Mouse (Mus musculus) CD4-positive helper T cell, adult 2 months (primary cell): ENCODE measurements around the gene Hspb9.

ENCODE experiments used
- DNase-seq: peaks from one replicate; pipeline ENCODE4 v3.0.0-alpha.2; 2012; ENCODE audit warnings: low read depth, missing footprints, low spot score

The Hspb9 gene

GRCm38 (mm10) chr11:100713735-100714533 lies at the start of gene Hspb9:
TSS of gene Hspb9 (plus strand) at chr11:100713850.
- peak; percentile 84 for DNase-seq

- DNase-seq = no peak
Observed at GRCm38 (mm10) chr11:100671049-100671448, 42.6 kb upstream of the Hspb9 start.

- DNase-seq = no peak
Observed at GRCm38 (mm10) chr11:100671956-100672355, 41.7 kb upstream of the Hspb9 start.

- no peak for DNase-seq
Observed at GRCm38 (mm10) chr11:100673169-100673568, 40.5 kb upstream of the Hspb9 start.

DNA sequence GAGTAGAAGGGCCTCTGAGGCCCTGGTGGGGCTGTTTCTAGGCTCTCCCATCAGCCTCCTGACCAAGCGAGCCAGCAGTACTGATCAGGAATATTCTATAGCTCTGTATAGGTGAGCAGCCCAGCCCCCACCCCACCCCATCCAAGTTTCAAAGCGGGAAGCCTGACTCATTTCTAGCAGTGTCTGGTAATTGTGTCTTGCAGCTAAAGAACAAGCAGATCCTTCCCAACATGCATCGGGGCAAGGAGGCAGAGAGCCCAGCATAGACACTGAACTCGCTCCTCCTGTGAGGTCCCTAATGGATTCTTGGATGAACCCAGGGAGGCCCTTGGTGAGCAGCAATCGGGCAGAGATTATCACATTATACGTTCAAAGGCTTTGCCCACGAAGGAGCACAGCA lies 35.8 kb upstream of the Hspb9 start:
- no peak for DNase-seq

GRCm38 (mm10) chr11:100681826-100682225 lies 31.8 kb upstream of the Hspb9 start:
- no peak for DNase-seq

GRCm38 (mm10) chr11:100682526-100682925 lies 31.1 kb upstream of the Hspb9 start:
- DNase-seq = no peak

DNA sequence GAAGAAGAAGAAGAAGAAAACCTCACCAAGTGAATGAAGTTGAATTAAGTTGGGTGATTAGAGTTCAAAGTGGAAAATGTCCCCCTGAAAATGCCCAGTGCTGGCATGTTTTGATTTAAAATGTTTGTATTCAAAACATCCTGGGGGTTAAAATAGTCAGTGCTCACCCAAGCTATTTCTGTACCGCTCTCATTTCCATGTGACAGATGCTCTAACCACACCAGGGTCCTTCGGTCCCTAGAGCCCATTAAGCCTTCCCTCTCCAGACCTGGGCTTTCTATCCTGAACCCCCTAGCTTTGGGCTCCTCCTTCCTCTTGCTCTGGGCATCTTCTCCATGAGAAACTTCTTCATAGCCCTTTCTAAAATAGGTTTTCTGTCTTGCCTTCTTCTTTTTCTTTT lies 29.6 kb upstream of the Hspb9 start:
- DNase-seq = no peak

- DNase-seq = no peak
Observed at GRCm38 (mm10) chr11:100685371-100685770, 28.3 kb upstream of the Hspb9 start.

DNA sequence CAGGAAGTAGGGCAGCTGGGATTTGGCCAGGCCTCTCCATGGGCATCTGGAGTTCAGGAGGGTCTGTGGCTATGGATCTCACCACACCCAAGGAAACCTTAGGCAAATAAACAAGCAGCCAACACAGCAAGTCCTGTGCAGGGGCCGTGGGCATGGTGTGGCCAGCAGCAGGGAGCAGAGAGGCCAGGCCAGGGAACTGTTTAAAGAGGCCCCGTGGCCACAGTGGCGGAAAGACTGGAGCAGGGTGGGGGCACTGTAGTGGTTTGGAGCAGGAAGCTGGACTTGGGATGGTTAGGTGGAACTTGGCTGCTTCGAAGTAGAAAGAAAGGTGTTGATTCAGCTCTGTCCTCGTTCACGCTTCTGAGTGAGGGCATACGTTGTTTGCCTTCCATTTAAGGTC lies 26.4 kb upstream of the Hspb9 start:
- DNase-seq = no peak

- DNase-seq = no peak
Observed at GRCm38 (mm10) chr11:100688443-100688842, 25.2 kb upstream of the Hspb9 start.

DNA sequence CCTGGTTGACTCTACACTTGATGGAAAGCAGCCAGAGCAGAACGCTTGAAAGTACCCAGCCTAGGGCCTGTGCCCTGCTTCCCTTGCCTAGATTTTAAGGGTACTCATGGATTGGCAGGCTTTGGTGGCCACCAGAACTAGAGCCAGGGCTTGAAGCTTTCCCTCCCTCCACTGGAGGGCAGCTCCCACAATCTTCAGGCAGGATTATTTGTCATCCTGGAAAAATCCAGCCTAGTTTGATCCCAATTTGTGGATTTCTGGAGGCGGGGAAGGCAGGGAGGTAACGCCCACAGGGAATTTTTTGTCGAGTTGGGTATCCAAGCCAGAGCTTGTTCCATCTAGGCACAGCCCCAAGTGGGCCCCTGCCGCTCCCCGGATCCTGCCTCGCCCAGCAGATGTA lies 23.3 kb upstream of the Hspb9 start:
- DNase-seq = no peak

GRCm38 (mm10) chr11:100692164-100692616 lies 21.5 kb upstream of the Hspb9 start, which contains the start of gene Zfp385c:
TSS of gene Zfp385c (minus strand) at chr11:100692455.
- DNase-seq = peak; percentile 31

GRCm38 (mm10) chr11:100693154-100693553 lies 20.5 kb upstream of the Hspb9 start:
- no peak for DNase-seq

DNA sequence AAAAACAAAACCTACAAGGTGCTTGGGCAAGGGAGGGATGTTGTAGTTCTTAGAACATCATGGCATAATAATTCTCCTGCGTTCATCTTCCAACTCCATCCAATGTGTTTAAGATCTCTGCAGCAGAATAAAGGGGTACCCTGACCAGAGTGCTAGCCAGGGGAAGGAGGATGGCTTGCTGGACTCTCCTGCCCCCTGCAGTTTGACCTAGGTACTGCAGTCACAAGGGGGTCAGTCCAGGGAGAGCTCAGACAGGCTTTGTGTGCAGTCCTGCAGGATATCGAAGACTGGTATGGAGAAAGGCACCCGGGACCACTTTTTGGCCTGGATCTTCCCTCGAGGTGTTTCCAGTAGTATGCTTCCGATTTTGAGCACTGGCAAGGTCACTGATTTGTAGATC lies 18.7 kb upstream of the Hspb9 start:
- peak; percentile 57 for DNase-seq

DNA sequence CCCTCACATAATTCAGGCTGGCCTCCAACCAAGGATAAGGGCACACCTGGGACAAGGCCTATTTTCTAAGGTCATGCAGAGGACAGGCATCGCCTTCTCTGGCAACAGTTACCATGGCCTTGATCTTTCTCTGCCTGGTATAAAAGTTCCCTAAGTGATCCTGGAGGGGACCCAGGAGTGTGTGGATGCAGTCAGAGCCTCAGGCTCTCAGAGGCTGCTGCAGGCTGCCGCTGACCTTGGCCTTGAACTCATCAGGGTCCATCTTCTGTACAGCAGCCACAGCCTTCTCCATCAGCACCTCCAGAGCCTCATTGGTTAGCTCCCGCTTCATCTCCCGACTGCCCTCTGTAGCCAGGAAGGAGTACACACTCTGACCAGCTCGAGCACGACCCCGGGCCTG lies 15.7 kb upstream of the Hspb9 start:
- no peak for DNase-seq

DNA sequence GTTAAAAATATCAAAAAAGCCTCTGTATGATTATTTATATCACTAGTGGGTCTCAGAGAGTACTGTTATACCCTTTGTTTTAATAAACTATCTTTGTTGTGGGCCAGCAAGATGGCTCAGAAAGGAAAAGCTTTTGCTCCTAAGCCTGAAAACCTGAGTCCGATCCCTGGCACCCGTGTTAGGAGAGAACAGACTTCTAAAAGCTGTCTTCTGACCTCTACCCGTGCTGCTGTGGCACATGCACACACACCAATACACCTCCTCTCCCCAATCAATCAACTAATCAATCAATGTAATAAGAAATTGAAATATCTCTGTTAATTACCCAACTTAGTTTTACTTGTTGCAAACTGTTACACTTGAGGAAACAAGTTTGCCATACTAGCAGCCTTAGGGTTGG lies 12.9 kb upstream of the Hspb9 start:
- DNase-seq = no peak

DNA sequence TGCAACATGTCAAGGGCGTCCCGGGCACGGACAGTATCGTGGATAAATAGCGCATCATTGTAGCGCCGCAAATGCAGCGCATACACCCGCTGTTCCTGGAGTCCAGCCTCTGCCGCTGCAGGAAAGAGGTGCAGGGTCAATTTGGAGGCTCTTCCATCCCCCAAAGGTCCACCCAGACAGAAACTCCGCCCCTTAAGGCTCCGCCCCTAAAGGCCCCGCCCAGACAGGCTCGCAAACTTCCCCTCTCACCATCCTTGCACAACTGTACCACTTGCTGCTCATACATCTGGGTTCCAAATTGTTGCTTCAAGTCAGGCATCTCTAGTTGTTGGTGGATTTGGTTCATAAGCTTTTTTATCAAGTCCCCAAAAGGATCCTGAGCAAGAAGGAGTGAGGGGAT lies 12.3 kb upstream of the Hspb9 start:
- no peak for DNase-seq

DNA sequence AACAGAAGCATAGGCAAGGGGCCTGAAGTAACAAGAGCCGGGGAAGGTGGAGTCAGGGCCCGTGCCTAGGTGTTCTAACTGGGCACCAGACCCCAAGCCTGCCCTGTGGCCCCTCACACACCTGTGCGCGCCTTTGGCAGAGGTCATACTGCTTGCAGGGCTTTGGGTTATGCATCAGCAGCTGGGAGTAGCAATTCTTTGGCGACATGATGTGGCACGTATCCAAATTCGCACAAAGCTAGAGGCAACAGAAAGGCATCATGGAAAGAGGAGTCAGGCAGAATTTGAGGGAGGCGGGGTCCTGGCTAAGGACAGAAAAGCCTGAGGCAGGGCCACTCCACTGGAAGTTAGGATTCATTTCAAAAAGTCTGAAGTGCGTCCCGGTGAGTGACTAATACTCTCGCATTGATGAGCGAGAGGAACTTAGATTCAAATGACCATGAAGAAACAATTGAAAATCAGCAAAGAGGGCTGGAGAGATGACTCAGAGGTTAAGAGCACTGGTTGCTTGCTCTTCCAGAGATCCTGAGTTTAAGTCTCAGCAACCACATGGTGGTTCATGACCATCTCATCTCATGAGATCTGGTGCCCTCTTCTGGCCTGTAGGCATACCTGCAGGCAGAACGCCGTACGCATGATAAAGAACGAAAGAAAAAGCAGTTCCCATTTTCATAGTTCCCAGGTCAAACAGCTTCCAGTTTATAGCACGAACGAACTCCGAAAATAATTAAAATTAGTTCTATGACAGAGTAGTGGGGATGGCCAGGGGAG lies 11.4 kb upstream of the Hspb9 start:
- peak; percentile 84 for DNase-seq

GRCm38 (mm10) chr11:100702906-100703305 lies 10.7 kb upstream of the Hspb9 start:
- DNase-seq = peak; percentile 46

DNA sequence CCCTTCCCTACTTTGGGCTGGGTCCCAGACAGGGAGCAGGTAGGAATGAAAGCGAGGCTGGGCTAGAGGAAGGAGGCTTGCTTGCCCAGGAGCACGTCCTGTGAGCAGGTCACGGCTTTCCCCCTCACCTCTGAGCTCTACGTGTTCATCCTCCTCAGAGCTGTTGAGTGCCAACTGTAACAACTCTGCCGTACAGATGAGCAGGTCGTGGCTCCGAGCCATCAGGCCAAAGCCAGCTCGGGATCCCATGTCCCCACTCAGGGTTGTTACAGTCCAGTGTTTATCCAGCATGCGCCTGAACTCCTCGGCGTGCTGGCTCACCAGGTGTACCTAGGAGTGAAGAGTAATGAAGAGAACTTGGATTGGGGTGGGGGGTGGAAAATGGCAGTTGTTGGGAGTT lies 10.3 kb upstream of the Hspb9 start:
- peak; percentile 45 for DNase-seq

DNA sequence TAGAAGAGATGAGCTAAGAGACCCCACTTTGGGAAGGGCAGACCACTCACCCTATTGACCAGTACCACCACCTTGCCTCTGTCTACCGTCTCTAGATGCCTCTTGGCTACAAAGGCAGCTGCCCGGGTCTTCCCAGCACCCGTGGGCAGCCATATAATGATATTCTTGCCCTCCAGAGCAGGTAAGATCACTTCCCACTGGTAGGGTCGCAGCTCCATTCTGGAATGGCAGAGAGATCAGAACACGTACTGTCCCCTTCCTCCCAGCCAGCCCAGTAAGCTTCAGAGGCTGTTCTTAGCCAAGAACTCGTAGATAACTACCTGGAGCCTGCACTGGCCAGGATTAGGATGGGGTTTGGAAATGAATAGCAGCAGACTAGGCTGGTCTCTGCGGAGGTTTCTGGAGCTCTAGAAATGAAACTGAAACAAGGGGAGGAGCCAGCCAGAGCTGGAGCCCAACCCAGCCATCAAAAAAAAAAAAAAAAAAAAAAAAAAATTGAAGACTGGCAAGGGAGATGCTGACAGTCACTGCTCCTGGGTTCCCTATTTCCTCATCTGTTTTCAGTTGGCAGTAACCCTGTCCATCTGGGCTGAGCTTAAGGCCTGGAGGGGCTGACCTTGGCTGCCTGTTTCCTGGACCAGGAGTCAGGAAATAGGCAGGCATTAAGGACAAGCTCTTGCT lies 9.7 kb upstream of the Hspb9 start, which contains the start of gene Dhx58:
Gene Dhx58, minus strand, starts transcription at position 421 of the 681 bp plus-strand sequence.
- DNase-seq = peak; percentile 79
